Mouse (Mus musculus): ENCODE measurements around the gene Hist1h4f.
"Not testable (repeated sequence)": the region's sequence is repeated elsewhere in the genome, so short reads cannot be mapped to it uniquely, and the experiment has no call there.

- not testable (repeated sequence) for TF ChIP-seq MXI1 (IDR thresholded peaks at IDR 0.05; ENCODE audit: low read depth, low read length); CTCF (IDR thresholded peaks at IDR 0.05 in 2 of 3, conservative IDR thresholded peaks at IDR 0.05 in 1 of 3; ENCODE audit: control insufficient read depth in 1 of 3, insufficient read depth in 1 of 3, low read depth in 2 of 3, low read length in 3 of 3, poor library complexity in 1 of 3, severe bottlenecking in 1 of 3); ETS1 (IDR thresholded peaks at IDR 0.05; ENCODE audit: low read depth, low read length); CHD2 (IDR thresholded peaks at IDR 0.05; ENCODE audit: low read length); RCOR1 (IDR thresholded peaks at IDR 0.05; ENCODE audit: low read depth, low read length); TCF12 (IDR thresholded peaks at IDR 0.05; ENCODE audit: low read depth, low read length); POLR2AphosphoS2 (IDR thresholded peaks at IDR 0.05; ENCODE audit: low read length); POLR2A (IDR thresholded peaks at IDR 0.05; ENCODE audit: control insufficient read depth in 1 of 2, insufficient read depth in 1 of 2, low read depth in 1 of 2, low read length in 2 of 2, poor library complexity in 1 of 2); E2F4 (IDR thresholded peaks at IDR 0.05; ENCODE audit: borderline replicate concordance, low read depth, low read length)
Measured at GRCm38 (mm10) chr13:23561531-23561882, 10.1 kb upstream of the Hist1h4f start.

Data from MEL (cell line).